Mouse (Mus musculus) CD4-positive, CD25-positive, alpha-beta regulatory T cell, adult 2 months (primary cell): Measurements from ENCODE around the gene Rasgef1c.

ENCODE experiments used
- DNase-seq: peaks from one replicate; pipeline ENCODE4 v3.0.0-alpha.2; 2012; ENCODE audit warnings: low read depth, low spot score

Gene Rasgef1c

GRCm38 (mm10) chr11:50024833-50025720, 123.4 kb downstream of the Rasgef1c start, which contains the start of gene Rnf130:
Gene Rnf130 (plus strand): TSS chr11:50025346.
- DNase-seq, result peak; percentile 95

DNA sequence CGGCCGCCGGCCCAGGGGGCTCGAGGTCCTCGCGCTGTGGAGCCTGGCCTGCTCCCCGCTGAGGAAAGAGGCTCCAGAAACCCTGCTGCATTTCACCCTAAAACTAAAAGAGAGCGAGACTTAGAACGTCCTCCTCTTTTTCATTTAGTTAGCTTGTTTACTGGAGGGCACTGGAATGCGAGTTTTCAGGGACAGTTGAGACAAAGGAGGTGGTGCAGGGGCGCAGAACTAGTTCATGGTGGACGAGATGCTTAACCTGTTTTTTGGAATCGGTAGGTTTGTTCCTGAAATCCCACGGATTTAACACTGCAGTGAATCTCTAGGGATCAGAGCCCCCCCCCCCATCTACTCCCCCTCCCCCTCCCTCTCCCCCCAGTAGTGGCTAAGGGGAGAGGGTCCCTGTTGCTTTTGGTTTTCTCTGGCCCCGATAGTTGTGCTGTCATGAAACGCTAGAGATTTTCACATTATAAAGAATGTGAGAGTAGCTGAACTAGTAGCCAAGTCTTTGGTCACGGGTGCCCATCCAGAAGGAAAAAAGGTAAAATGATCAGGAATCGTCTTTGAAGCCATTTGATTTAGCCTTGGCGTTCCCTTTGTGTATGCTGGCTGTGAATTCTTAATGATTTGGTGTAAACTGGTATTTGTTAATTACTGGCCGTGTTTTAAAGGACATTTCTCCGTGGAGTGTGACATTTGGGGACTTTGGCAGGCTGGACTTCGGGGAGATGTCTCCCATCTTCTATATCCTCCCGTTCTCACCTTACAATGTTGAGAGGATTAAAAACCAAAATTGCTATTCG, 124.3 kb downstream of the Rasgef1c start:
- DNase-seq, result no peak

- DNase-seq, result no peak
Measured at GRCm38 (mm10) chr11:50026521-50027090, 125.0 kb downstream of the Rasgef1c start.

GRCm38 (mm10) chr11:50028416-50028815, 126.8 kb downstream of the Rasgef1c start:
- no peak for DNase-seq
